Mouse (Mus musculus): ENCODE results near the gene Ncs1.

DNA sequence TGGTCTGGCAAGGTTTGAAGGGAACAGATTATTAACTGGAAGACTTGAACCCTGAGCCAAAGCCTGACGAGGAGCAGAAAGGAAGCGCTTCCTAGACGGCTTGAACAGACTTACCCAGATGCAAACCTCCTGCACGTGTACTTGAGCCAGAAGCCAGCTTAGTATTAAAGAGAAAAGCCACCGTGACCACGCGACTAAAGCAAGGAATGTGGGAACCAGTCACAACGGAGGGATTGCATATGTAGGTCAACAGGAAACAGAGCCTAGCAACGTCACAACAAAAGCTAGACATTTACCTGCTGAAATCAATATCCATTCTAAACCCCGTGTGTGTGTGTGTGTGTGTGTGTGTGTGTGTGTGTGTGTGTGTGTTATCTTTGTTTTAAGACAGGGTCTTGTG lies 81.6 kb downstream of the Ncs1 start:
- TF ChIP-seq CTCF (IDR thresholded peaks at IDR 0.05; ENCODE audit: borderline replicate concordance, control insufficient read depth, extremely low read depth, insufficient read depth, low read length, poor library complexity): no peak
- TF ChIP-seq POLR2A (IDR thresholded peaks at IDR 0.05; ENCODE audit: control insufficient read depth, extremely low read depth, insufficient read depth, low read length, poor library complexity): no peak

Data from thymus, adult 2 months (tissue).